Mouse (Mus musculus): ENCODE results near the gene Deup1.

Deup1 gene

GRCm38 (mm10) chr9:15627785-15628287, at the start of gene Deup1:
Deup1 (minus strand) TSS chr9:15627933.
- DNase-seq (ENCODE audit: extremely low read depth, low read depth, low spot score) = no peak

GRCm38 (mm10) chr9:15672251-15672650, 44.5 kb upstream of the Deup1 start:
- DNase-seq (ENCODE audit: extremely low read depth, low read depth, low spot score) = no peak

DNA sequence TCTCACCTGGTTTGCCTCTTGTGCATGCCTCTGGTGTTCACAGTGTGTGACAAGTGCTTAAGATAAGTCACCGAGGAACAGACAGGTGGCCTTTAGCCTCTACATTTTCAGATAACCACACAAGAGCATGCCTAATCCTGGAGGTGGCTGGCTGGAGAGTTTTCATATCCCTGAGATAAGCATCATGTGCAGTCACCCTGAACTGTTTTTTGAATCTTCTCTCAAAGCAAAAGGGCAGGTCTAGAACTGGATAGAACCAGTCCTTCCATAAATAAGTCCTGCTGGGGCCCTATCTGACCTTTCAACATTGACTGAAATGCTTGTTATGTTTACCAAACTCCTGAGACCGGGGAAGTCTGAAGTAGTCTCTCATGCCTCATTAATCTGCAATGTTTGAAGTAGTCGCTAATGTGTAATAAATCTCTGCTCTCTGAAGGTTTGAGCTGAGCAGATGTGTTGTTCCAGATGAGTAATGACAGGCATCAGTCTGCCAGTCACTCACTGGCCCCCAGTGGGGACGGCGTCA, 42.3 kb upstream of the Deup1 start:
- DNase-seq (ENCODE audit: extremely low read depth, low read depth, low spot score) = no peak

DNA sequence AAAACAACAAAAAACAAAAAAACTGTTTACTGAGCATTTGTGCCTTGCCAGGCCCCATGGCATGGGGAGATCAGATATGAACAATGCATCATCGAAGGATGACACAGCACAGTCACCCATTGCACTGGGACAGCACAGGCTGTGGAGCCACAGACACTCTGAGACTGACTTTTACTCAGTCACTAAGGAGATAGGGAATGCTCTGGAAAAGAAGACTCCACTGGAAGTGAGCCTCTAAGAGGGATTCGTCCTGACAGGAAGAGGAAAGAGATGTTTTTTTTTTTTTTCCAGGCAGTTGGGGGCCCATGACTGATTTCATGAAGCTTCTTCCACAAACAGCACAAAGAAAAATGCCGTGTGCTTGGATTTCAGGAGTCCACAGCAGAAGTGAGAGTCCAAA, 41.7 kb upstream of the Deup1 start:
- no peak for DNase-seq (ENCODE audit: extremely low read depth, low read depth, low spot score)

GRCm38 (mm10) chr9:15664606-15665005, 36.9 kb upstream of the Deup1 start:
- no peak for DNase-seq (ENCODE audit: extremely low read depth, low read depth, low spot score)

- DNase-seq (ENCODE audit: extremely low read depth, low read depth, low spot score) = no peak
These were observed 31.3 kb upstream of the Deup1 start for GRCm38 (mm10) chr9:15659069-15659468.

- DNase-seq (ENCODE audit: extremely low read depth, low read depth, low spot score) = no peak
These were observed 30.6 kb upstream of the Deup1 start for GRCm38 (mm10) chr9:15658236-15658785.

- peak; percentile 64 for DNase-seq (ENCODE audit: extremely low read depth, low read depth, low spot score)
These were observed 25.3 kb upstream of the Deup1 start for GRCm38 (mm10) chr9:15653036-15653435.

DNA sequence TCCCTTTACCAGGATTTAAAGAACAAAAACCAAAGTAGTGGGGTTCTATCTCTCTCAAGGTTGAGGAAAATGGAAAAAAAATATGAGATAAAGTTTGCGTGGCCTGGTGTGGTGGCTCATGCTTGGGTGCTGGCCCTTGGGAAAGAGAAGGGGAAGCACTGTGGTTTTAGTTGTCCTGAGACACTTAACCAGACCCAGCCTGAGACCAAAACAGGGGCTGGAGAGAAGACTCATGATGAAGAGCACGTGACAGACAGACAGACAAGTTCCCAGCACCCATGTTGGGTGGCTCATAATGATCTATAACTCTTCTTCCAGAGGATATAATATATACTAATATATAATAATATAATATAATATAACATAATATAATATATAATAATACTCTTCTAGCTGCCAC, 22.2 kb upstream of the Deup1 start:
- DNase-seq (ENCODE audit: extremely low read depth, low read depth, low spot score) = no peak

- no peak for DNase-seq (ENCODE audit: extremely low read depth, low read depth, low spot score)
These were observed 349 bp downstream of the Deup1 start for GRCm38 (mm10) chr9:15627384-15627783.

DNA sequence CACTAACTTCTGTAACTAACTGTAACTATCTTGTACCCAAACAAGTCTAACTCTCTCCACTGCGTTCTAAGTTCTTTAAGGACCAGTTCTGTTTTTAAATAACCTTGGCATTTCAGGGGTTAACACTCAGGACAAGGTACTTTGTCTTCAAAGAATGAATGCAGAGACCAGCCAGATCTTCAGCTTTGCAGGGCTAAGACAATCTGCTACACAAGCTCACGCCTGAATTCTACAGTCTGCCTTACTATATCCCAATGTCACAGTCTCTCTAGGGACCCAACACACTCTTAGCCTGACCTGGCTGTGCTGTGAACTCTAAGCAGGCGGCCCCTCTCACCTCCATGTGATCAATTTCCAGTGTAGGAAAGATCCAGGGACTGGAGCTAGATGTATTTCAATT, 3.0 kb downstream of the Deup1 start:
- no peak for DNase-seq (ENCODE audit: extremely low read depth, low read depth, low spot score)

- no peak for DNase-seq (ENCODE audit: extremely low read depth, low read depth, low spot score)
These were observed 8.0 kb downstream of the Deup1 start for GRCm38 (mm10) chr9:15619767-15620166.

DNA sequence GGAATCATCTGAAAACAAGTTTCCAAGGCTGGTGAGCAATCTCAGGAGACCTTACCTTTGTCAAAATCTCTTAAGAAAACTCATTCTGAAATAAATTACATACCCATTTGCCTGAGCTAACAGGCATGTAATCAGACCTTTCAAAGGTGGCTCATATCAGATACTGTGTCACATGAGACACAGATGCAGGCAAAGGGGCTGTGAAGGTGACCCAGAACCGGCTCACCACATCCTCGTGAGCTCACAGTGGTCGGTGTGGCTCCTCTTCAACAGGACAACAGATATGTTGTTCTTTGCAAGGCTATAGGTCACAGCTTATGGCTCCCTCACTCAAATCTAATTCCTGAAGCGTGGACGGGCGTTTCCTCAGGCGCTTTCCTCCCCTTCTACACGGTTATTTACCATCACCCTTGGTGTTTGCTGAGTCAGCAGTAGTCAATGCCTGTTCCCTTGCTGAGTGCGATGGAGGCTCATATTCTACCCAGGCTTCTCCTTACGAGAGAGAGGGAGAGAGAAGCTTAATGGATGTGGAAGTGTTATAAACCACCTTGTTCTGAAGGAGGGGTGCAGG, 8.6 kb downstream of the Deup1 start:
- no peak for DNase-seq (ENCODE audit: extremely low read depth, low read depth, low spot score)

DNA sequence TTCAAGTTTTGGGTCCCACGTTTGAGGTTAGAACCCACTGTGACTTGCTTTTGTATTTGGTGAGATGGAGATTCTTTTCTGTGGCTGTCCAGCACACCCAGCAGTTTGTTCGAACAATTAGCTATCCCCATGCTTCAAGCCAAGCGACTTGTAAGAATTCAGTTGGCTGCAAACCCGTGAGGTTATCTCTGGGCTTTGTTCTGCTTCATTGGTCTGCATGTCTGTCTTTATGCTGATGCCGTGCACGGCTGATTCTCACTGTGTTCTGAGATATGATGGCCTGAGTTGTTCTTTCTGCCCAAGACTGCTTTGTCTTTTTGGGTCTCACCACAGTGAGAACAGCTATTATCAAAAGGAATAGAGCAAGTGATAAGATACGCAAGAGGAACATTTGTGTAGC, 10.7 kb downstream of the Deup1 start:
- DNase-seq (ENCODE audit: extremely low read depth, low read depth, low spot score) = no peak

GRCm38 (mm10) chr9:15616471-15616870, 11.3 kb downstream of the Deup1 start:
- DNase-seq (ENCODE audit: extremely low read depth, low read depth, low spot score) = no peak

GRCm38 (mm10) chr9:15609280-15609930, 18.3 kb downstream of the Deup1 start:
- no peak for DNase-seq (ENCODE audit: extremely low read depth, low read depth, low spot score)

DNA sequence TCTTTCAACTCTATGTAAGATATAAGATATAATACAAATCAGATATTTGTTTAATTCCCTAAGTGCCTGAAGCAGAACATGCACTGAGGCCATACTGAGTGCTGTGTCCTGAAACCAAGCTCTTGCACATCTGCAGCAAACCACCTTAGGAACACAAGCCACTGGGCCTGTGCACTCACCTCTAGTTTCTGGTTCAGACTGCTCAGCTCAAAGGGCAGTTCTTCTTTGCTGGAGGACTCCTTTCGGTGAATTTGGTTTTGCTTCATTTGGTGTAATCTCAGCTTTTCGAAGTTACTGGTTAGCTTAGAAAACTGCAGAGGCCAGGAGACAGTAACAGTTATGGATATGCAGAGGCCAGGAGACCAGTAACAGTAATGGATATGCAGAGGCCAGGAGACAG, 20.1 kb downstream of the Deup1 start:
- DNase-seq (ENCODE audit: extremely low read depth, low read depth, low spot score) = no peak

DNA sequence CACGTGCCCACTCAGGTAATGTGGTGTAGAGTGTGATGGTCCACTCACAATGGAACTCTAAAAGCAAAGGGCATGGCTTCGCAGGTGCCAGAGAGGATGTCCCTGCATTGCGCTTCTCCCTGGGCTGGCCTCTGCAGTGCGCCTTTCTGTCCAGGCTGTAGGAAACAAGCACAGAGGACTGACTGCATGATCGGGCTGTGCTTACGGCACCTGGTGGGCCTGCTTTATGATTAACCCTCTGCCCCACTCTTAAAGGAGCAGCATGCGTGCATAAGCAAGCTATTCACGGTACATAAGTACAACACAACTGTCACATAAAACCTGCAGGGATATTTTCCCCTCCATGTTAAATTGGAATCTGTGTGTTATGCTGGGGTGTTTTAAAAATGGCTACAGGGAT, 24.6 kb downstream of the Deup1 start:
- no peak for DNase-seq (ENCODE audit: extremely low read depth, low read depth, low spot score)

GRCm38 (mm10) chr9:15600859-15601540, 26.7 kb downstream of the Deup1 start:
- DNase-seq (ENCODE audit: extremely low read depth, low read depth, low spot score) = no peak

GRCm38 (mm10) chr9:15600156-15600858, 27.4 kb downstream of the Deup1 start:
- DNase-seq (ENCODE audit: extremely low read depth, low read depth, low spot score) = no peak

GRCm38 (mm10) chr9:15596598-15596997, 31.1 kb downstream of the Deup1 start:
- no peak for DNase-seq (ENCODE audit: extremely low read depth, low read depth, low spot score)

Measured in fat pad, adult 2 months (tissue).